Mouse (Mus musculus): ENCODE data around the gene Hist1h1d.
"Not testable (repeated sequence)": the region's sequence is repeated elsewhere in the genome, so short reads cannot be mapped to it uniquely, and the experiment has no call there.

Gene Hist1h1d

DNA sequence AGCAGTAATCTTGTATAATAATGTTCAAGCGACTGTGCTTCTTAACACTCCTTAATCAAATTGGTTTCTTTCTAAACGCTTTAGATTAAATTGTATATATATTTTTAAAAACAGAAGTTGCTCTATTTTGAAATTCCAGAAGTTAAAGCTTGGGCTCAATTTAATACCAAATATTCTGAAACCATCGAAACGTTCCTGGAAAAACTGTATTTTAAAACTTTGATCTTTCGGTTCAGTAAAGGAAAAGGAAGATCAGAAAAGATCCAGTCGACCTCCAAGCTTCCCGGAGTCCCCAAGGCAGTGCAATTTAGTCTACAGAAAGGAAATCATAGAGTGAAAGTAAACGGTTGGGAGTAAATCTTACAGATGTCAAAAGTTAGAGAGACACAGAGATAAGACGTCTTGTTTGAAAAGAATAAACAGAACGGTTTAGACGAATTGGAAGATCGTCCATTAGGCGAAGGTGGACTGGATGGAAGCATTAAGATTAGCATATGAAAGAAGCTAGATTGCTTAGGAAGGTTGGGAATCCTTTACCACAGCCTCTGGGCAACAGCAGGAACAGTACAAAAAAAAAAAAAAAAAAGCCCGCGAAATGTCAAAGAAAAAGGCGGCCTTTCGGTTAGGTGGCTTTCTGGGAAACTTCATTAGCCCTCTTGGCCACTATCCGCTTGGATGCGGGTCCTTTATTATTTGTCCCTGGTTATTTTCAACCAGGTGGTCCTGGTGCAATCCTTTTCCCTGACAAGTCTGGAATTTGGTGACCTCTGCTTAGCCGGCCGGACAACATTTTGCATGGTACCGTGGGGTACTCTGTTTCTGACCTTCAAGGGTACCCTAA is 33.3 kb downstream of the Hist1h1d start:
- DNase-seq (ENCODE audit: low read depth in 1 of 2, low spot score in 2 of 2) = no peak

DNA sequence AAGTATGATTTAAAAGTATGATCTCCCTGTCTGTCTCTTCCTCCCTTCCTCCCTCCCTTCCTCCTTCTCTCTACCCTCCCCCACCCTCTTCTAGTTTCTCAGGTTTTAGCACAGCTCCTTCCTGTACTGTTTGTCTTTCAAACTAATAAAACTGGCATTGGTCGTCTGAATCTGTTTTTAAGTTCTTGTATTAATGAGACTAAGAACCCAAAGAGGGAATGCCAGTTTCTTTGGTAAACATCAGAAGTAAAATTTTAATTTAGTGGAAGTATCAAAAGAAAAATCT is 33.8 kb downstream of the Hist1h1d start:
- no peak for DNase-seq (ENCODE audit: low read depth in 1 of 2, low spot score in 2 of 2)

DNA sequence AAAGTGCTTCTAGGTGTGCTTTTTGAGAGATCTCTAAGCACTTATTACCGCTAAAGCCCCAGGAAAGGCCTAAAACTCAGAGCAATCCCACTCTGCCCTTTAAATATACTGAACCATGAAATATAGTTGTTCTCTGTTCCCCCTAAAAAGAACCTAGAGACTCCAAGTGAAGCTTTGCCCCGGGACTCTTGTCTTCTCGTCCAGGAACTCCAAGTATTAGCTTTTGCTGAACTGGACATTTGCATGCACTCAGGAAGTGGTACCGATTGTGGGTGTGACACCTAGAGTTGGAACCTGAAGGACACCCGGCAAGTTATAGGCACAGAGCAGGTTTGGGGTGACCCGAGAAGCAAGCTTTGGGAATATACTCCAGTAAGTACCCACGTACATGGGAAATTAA is 38.1 kb downstream of the Hist1h1d start:
- DNase-seq (ENCODE audit: low read depth in 1 of 2, low spot score in 2 of 2) = no peak

DNA sequence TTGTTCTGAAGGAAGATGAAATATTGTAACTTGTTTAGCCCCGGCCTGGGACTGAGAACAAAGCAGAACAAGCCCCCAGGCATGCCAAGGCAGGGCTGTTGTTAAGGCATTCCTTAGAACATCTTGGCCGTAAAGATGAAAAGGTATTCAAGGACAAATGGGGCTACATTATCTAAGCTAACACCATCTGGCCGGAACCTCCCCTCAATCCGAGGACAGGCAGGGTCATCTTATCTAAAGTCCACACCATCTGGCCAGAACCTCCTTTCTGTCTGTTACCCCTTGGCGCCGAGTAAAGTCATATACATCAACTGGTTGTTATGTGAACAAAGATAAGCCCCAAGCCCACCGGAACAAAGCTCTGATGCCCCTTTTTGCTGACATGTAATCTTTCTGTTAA is 38.8 kb downstream of the Hist1h1d start:
- DNase-seq (ENCODE audit: low read depth in 1 of 2, low spot score in 2 of 2) = not testable (repeated sequence)

GRCm38 (mm10) chr13:23592614-23593013 is 39.6 kb downstream of the Hist1h1d start:
- DNase-seq (ENCODE audit: low read depth in 1 of 2, low spot score in 2 of 2) = no peak

- no peak for DNase-seq (ENCODE audit: low read depth in 1 of 2, low spot score in 2 of 2)
Observed at GRCm38 (mm10) chr13:23593051-23593770, 40.1 kb downstream of the Hist1h1d start.

DNA sequence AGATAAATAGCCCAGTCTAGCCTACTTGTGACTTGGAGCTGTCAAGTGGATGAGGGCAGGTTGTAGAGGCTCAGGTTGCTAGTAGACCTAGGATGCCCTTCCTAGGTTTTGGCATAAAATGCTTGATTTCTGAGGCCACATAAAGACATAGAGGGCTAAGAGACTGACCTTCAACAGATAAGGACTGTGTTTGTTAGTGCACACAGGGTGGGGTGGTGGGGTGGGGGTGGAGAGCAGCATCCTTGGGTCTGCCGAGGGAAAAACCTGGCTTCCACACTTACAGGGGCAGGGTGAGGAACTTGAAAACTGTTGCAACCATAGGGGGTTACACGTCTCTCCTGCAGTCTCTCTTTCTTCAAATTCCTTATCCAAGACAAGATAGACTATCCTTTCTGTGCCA is 42.1 kb downstream of the Hist1h1d start:
- DNase-seq (ENCODE audit: low read depth in 1 of 2, low spot score in 2 of 2) = no peak

- DNase-seq (ENCODE audit: low read depth in 1 of 2, low spot score in 2 of 2) = no peak
Observed at GRCm38 (mm10) chr13:23595622-23596372, 42.7 kb downstream of the Hist1h1d start.

DNA sequence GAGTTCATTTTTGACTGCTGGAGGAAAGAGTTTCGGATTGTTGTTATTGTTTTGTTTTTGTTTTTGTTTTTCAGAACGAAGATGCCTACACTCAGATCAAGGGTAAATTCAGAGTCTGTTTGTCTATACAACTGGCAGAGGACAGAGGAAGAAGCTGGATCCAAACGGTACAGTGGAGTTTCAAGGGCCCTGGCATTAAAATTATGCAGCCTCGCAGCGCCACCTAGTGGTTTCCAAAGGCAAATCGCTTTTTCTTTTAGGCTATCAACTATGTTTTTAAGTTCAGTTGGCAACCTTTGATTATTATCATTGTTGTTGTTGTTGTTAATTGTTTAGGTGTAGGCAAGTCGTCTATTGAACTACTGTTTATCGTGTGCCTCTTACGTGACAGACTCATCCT is 44.9 kb downstream of the Hist1h1d start:
- peak in 1 of 2 experiments; percentile 70 for DNase-seq (ENCODE audit: low read depth in 1 of 2, low spot score in 2 of 2)

- no peak for DNase-seq (ENCODE audit: low read depth in 1 of 2, low spot score in 2 of 2)
Observed at GRCm38 (mm10) chr13:23603182-23603699, 50.2 kb downstream of the Hist1h1d start.

GRCm38 (mm10) chr13:23604452-23604851 is 51.4 kb downstream of the Hist1h1d start:
- no peak for DNase-seq (ENCODE audit: low read depth in 1 of 2, low spot score in 2 of 2)

GRCm38 (mm10) chr13:23605052-23605451 is 52.0 kb downstream of the Hist1h1d start:
- no peak for DNase-seq (ENCODE audit: low read depth in 1 of 2, low spot score in 2 of 2)

GRCm38 (mm10) chr13:23609209-23609608 is 56.1 kb downstream of the Hist1h1d start:
- no peak for DNase-seq (ENCODE audit: low read depth in 1 of 2, low spot score in 2 of 2)

GRCm38 (mm10) chr13:23609844-23610243 is 56.8 kb downstream of the Hist1h1d start:
- no peak for DNase-seq (ENCODE audit: low read depth in 1 of 2, low spot score in 2 of 2)

Data from monocyte, adult 2 months (primary cell).